Mouse (Mus musculus) stomach, postnatal 0 days (tissue): ENCODE measurements around the gene Ebf3. TPM values are rescaled to one million over a fixed set of nuclear protein-coding genes. Genes with fewer than 3 reads are reported as not detected.

Experiments
- ATAC-seq: fragments of 200-750 bp; cut with Nextera tagmentation; 2 replicates; pipeline ENCODE4 v1.8.0; 2017; ENCODE audit not compliant: low FRiP score, low TSS enrichment
- DNase-seq: peaks from one replicate; pipeline ENCODE4 v3.0.0-alpha.2; 2016; ENCODE audit warnings: low spot score
- H3K27ac ChIP-seq: fragments of 300-500 bp; sonication (generic); replicated peaks from 2 replicates; pipeline ENCODE4 v1.5.1; 2014; ENCODE audit warnings: mild to moderate bottlenecking, control low read depth
- H3K27me3 ChIP-seq: fragments of 300-500 bp; sonication (generic); 2 replicates; pipeline ENCODE4 v1.6.1; 2014; ENCODE audit warnings: low read length; ENCODE audit not compliant: control insufficient read depth, insufficient read depth
- H3K36me3 ChIP-seq: fragments of 300-500 bp; sonication (generic); 2 replicates; pipeline ENCODE4 v1.6.1; 2014; ENCODE audit warnings: low read length, mixed read lengths; ENCODE audit not compliant: control insufficient read depth, insufficient read depth
- H3K4me1 ChIP-seq: fragments of 300-500 bp; sonication (generic); replicated peaks from 2 replicates; pipeline ENCODE4 v1.6.1; 2014; ENCODE audit warnings: antibody characterized with exemption; ENCODE audit not compliant: control insufficient read depth, insufficient read depth
- H3K4me2 ChIP-seq: fragments of 300-500 bp; sonication (generic); replicated peaks from 2 replicates; pipeline ENCODE4 v1.6.1; 2014; ENCODE audit warnings: low read depth, mild to moderate bottlenecking, control low read depth, moderate library complexity
- H3K4me3 ChIP-seq: fragments of 300-500 bp; sonication (generic); 2 replicates; pipeline ENCODE4 v1.5.1; 2014; ENCODE audit warnings: low read depth, low read length, control low read depth
- H3K9ac ChIP-seq: fragments of 300-500 bp; sonication (generic); 2 replicates; pipeline ENCODE4 v1.6.1; 2014; ENCODE audit warnings: mild to moderate bottlenecking, low read length, control low read depth, mixed read lengths
- H3K9me3 ChIP-seq: fragments of 300-500 bp; sonication (generic); 2 replicates; pipeline ENCODE4 v1.6.1; 2016; ENCODE audit warnings: low read length; ENCODE audit not compliant: control insufficient read depth
- CTCF ChIP-seq: IDR thresholded peaks from 2 replicates; pipeline ENCODE4 v1.5.1; 2016; ENCODE audit warnings: antibody characterized with exemption, low read depth, mild to moderate bottlenecking, moderate library complexity
- EP300 ChIP-seq: optimal IDR thresholded peaks from 2 replicates; pipeline ENCODE3; 2016; ENCODE audit warnings: antibody characterized with exemption
- WGBS: fragments of 180-500 bp; shearing (Covaris S2); extraction: QIAGEN DNeasy Blood & Tissue Kit; methylation state at CpG from one replicate; pipeline ENCODE4 v1.1.7; 2014; 5-methylcytosine and 5-hydroxymethylcytosine counted together
- polyA plus RNA-seq: library from polyadenylated mRNA; unstranded; fragments of >200 nt; fragmentation: Nextera tagmentation; extraction: Ambion mirVana; gene quantifications from 2 replicates; pipeline ENCODE4 v1.2.1, GENCODE M21; 2015

Gene Ebf3
- 0.58 and 0.65 TPM in 2 replicates for polyA plus RNA-seq

DNA sequence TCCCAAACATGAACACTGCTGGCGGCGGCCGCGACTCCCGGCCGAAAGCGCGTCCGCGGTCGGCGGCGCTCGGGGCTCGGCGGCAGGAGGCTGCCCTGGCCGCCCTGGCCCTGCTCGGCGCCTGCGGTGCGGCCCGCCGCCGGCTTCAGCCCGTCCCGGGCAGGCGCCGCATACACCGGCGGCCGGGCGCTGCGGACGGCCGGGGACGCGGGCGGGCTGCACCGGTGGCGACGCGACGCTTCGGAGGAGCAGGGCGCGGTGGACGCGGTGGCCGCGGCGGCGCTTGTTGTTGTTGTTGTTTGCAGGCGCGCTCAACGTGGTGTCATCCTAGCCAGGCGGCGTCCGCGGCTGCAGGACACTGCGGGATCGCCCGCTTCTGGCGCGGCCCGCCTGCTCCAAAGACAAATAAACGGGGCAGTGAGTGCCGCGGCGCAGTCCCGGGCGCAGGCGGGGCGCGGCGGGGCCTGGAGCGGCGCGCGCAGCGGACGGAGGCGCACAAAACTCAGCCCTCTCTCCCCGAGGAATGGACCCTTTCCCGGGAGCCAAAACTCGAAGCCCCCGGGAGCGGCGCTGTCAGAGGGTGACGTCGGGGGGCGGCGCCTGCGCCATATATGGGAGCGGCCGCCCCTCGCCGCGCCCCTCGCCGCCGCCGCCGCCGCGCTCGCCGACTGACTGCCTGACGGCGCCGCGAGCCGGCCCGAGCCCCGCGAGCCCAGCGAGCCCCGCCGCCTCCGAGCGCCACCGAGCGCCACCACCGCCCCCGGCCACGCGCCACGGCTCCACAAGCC lies at the start of gene Ebf3:
Gene Ebf3 (minus strand): TSS at position 542 of the 788 bp plus-strand sequence.
- H3K9me3 ChIP-seq: no peaks in the 10 kb centered on the region
- WGBS: under 1% methylated on average over 87 of the region's 127 CpGs
- DNase-seq (peak; percentile 82), ATAC-seq (peak; percentile 81)
- H3K4me1 ChIP-seq: no peaks in the 10 kb centered on the region; the same call in 1 of the 2 replicates
- H3K4me2 ChIP-seq: peak within 1 kb of the TSS; percentile 84
- H3K27ac ChIP-seq: peak within 1 kb of the TSS; percentile 45; the same call in 1 of the 2 replicates
- H3K9ac ChIP-seq: peak within 1 kb of the TSS; percentile 61
- TF ChIP-seq CTCF (no peak), EP300 (no peak)
- peak within 1 kb of the TSS; percentile 59 for H3K4me3 ChIP-seq
- peaks cover 41% of the 10 kb centered on the region for H3K27me3 ChIP-seq
- no peaks in the 10 kb centered on the region for H3K36me3 ChIP-seq

DNA sequence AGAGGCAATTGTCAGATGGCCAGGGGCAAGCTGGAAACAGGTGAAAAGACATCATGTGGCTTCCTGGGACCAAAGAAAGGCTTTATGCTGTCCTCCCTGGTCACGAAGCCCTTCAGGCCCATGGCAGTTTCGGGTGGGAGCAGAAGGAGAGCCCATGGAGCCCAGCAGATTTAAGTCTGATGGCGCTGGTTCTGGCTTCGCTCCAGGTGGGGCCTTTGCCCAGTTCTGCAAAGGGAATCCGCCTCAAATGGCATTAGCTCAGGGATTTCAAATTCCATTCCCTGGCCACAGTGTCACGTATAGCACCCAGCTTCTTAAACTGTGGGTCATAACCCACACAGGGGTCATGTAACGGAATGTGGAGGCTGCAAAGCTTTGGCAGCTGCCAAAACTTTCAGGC lies 32.6 kb upstream of the Ebf3 start:
- WGBS: 62% methylated on average over 7 of the region's 7 CpGs
- no peaks in the 10 kb centered on the region for H3K27me3 ChIP-seq
- H3K9me3 ChIP-seq: no peaks in the 10 kb centered on the region
- ATAC-seq (no peak), DNase-seq (no peak)
- H3K27ac ChIP-seq: no peak overlapping the region
- H3K4me3 ChIP-seq: no peak overlapping the region
- no peak overlapping the region for H3K4me2 ChIP-seq
- TF ChIP-seq EP300 (no peak), CTCF (no peak)
- no peaks in the 10 kb centered on the region for H3K36me3 ChIP-seq
- H3K4me1 ChIP-seq: no peaks in the 10 kb centered on the region
- H3K9ac ChIP-seq: no peak overlapping the region

DNA sequence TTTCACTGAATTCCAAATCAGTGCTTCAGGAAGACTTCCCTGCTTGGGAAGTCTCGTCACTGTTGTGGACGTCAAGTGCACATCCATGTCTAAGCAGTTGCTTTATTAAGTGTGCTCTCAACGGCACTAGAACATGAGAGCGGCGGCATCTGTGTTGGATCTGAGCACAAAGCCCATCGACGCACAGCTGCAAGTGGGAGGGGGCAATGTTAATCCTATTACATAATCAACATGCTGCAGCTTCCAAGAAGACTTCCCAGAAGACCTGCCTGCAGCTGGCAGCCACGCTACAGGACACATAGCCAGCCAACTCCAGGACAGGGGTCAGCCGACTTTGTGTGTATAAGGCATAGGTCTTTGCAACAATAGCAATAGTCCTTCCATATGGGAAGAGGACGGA lies 31.8 kb upstream of the Ebf3 start:
- no peak for DNase-seq
- Histone ChIP-seq H3K4me3 (no peak overlapping the region), H3K27ac (no peak overlapping the region), H3K9ac (no peak overlapping the region), H3K4me1 (no peaks in the 10 kb centered on the region), H3K9me3 (no peaks in the 10 kb centered on the region), H3K27me3 (no peaks in the 10 kb centered on the region), H3K36me3 (no peaks in the 10 kb centered on the region), H3K4me2 (no peak overlapping the region)
- TF ChIP-seq EP300 (no peak), CTCF (no peak)
- WGBS: 50% methylated on average over 10 of the region's 10 CpGs
- ATAC-seq: no peak

DNA sequence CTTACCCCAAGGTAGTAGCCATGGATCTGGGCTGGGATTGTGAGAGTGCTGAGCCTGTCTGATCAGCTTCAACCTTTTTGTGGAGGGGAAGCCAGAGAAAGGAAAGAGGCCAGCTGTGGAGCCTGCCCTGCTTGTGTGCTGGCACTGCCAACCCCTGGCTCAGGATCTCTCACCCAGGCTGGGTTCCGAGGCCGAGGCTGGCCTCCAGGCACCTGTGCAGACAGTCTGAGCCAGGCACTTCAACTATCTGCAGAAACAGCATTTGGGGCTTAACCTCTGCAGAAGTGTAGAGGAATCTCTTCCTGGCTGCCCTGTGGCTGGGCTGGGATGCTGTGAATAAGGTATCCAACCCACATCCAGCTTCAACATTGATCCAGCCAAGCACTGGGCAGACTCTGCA lies 19.7 kb upstream of the Ebf3 start:
- Histone ChIP-seq H3K9me3 (no peaks in the 10 kb centered on the region), H3K9ac (no peak overlapping the region), H3K27me3 (no peaks in the 10 kb centered on the region), H3K4me1 (no peaks in the 10 kb centered on the region), H3K27ac (no peak overlapping the region), H3K36me3 (no peaks in the 10 kb centered on the region), H3K4me3 (no peak overlapping the region), H3K4me2 (no peak overlapping the region)
- WGBS: 84% methylated on average over 2 of the region's 2 CpGs
- TF ChIP-seq CTCF (no peak), EP300 (no peak)
- DNase-seq (no peak), ATAC-seq (no peak)

DNA sequence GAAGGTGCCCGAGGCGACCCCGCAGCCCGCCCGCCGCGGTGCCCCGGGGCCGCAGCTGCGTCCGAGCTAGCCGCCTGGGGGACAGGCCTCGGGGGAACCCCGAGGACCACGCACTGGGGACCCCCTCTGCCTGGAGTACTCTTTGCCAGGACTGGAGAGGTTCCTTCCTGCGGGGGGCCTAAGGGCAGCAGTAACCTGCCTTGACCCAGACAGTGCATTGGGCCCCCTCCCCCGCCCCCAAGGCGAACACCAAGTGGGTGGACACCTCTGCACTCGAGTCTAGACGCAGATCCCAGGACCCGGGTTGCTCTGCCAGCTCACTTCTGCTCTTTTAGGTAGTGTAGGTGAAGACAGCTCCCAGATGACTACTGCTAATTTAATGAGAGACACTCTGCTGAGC lies 8.7 kb upstream of the Ebf3 start:
- no peaks in the 10 kb centered on the region for H3K9me3 ChIP-seq
- H3K9ac ChIP-seq: no peak overlapping the region
- 0 out of 2 replicates have a peak, but pooled peaks have one; percentile 11 for ATAC-seq
- no peak overlapping the region for H3K27ac ChIP-seq
- TF ChIP-seq EP300 (no peak), CTCF (no peak)
- WGBS: under 1% methylated on average over 18 of the region's 21 CpGs
- peak overlapping the region; percentile 34 for H3K4me3 ChIP-seq
- no peak for DNase-seq
- H3K4me2 ChIP-seq: peak overlapping the region; percentile 54
- H3K4me1 ChIP-seq: no peaks in the 10 kb centered on the region; the same call in 1 of the 2 replicates
- H3K27me3 ChIP-seq: peaks cover 23% of the 10 kb centered on the region
- H3K36me3 ChIP-seq: no peaks in the 10 kb centered on the region
